ENCODE assay signal across 20 mouse cellular contexts in the genomic region with DNA sequence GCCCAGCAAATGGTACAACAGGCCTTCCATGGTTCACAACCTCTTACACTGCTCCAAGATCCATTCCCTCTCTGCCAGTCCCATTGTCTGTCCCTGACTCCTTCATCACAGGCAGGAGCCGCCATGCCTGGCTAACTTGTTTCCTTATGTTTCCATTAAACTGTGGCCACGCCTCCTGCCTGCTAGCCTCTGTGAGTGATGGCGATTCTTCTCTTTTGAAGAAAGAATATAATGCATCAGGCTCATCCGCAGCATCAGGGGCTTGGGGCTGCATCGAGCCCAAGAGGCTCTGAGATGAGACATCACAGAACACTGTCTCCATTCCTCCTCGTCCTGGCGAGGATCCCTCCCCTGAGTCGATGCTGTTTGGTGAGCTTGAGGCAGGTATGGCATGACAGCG. TPM values are rescaled to one million over a fixed set of nuclear protein-coding genes. Genes with fewer than 3 reads are reported as not detected.
"Had no signal": no experiment of that assay in that cellular context is flagged by ENCODE, and none has a peak within 500 bp of the region (broad histone marks: within the 10 kb centered on the region; RNA-seq: fewer than 3 reads in every experiment).

No protein-coding gene starts in this region.

- H3K36me3 ChIP-seq: liver, embryonic 13.5 days; liver, embryonic 15.5 days; lung, embryonic 15.5 days; midbrain, embryonic 12.5 days; neural tube, embryonic 12.5 days; stomach, embryonic 15.5 days had no signal

- DNase-seq: liver, embryonic 13.5 days; liver, postnatal 0 days; lung, adult 2 months; lung, postnatal 14 days; lung, postnatal 36 days; right cerebral cortex, postnatal 14 days; thymus, adult 2 months; thymus, postnatal 25 days; thymus, postnatal 4 days had no signal

- H3K9ac ChIP-seq: liver, embryonic 13.5 days; liver, embryonic 15.5 days; liver, postnatal 0 days; lung, embryonic 15.5 days; midbrain, embryonic 12.5 days; neural tube, embryonic 12.5 days; stomach, embryonic 15.5 days had no signal

- H3K9me3 ChIP-seq: liver, embryonic 13.5 days; liver, embryonic 15.5 days; lung, embryonic 15.5 days; megakaryocyte, embryonic 14.5 days; midbrain, embryonic 12.5 days; neural tube, embryonic 12.5 days; stomach, embryonic 15.5 days had no signal

- H3K27me3 ChIP-seq: liver, embryonic 13.5 days; liver, embryonic 15.5 days; lung, embryonic 15.5 days; neural tube, embryonic 12.5 days; stomach, embryonic 15.5 days had no signal

- ATAC-seq: liver, postnatal 0 days; lung, postnatal 0 days; midbrain, embryonic 16.5 days had no signal

- H3K4me1 ChIP-seq: liver, embryonic 13.5 days; midbrain, embryonic 12.5 days; stomach, embryonic 15.5 days had no signal

- H3K4me2 ChIP-seq: liver, embryonic 13.5 days; liver, embryonic 15.5 days; lung, embryonic 15.5 days; midbrain, embryonic 12.5 days; neural tube, embryonic 12.5 days; stomach, embryonic 15.5 days had no signal

- H3K27ac ChIP-seq: liver, embryonic 13.5 days; liver, embryonic 15.5 days; lung, embryonic 15.5 days; macrophage; midbrain, embryonic 12.5 days; neural tube, embryonic 12.5 days; stomach, embryonic 15.5 days; stomach, postnatal 0 days had no signal

- H3K4me3 ChIP-seq: liver, embryonic 13.5 days; liver, embryonic 15.5 days; lung, embryonic 15.5 days; megakaryocyte, embryonic 14.5 days; midbrain, embryonic 12.5 days; neural tube, embryonic 12.5 days; stomach, embryonic 15.5 days had no signal

RNA-seq across cellular contexts. Expression of gene Tgfa, which starts 13.0 kb away (rescaled TPM):
- total RNA-seq: monocyte, adult 5-6 weeks had no signal
- polyA plus RNA-seq: macrophage had no signal
